Mouse (Mus musculus): ENCODE results near the gene Cdc123.

Cdc123 gene

GRCm38 (mm10) chr2:5844873-5845631 is at the start of gene Cdc123, which contains the start of gene Nudt5:
Cdc123 (minus strand) TSS chr2:5845164.
Nudt5 (plus strand) TSS chr2:5845019.
- in situ Hi-C loops (cut with MboI, MseI) = no loop called here

- in situ Hi-C loops (cut with MboI, MseI) = no loop called here
These were observed 49.3 kb upstream of the Cdc123 start for GRCm38 (mm10) chr2:5894296-5894695.

GRCm38 (mm10) chr2:5889412-5889811 is 44.4 kb upstream of the Cdc123 start:
- in situ Hi-C loops (cut with MboI, MseI) = no loop called here

GRCm38 (mm10) chr2:5888865-5889264 is 43.9 kb upstream of the Cdc123 start:
- in situ Hi-C loops (cut with MboI, MseI) = no loop called here

GRCm38 (mm10) chr2:5877446-5877845 is 32.5 kb upstream of the Cdc123 start:
- in situ Hi-C loops (cut with MboI, MseI) = no loop called here

GRCm38 (mm10) chr2:5869746-5870145 is 24.8 kb upstream of the Cdc123 start:
- in situ Hi-C loops (cut with MboI, MseI) = no loop called here

- in situ Hi-C loops (cut with MboI, MseI) = no loop called here
These were observed 22.7 kb upstream of the Cdc123 start for GRCm38 (mm10) chr2:5867681-5868080.

- in situ Hi-C loops (cut with MboI, MseI) = no loop called here
These were observed 17.9 kb upstream of the Cdc123 start, which contains the start of gene Gm13199 for GRCm38 (mm10) chr2:5862834-5863233. Gm13199 (minus strand) TSS chr2:5862934.

- in situ Hi-C loops (cut with MboI, MseI) = no loop called here
These were observed 6.9 kb upstream of the Cdc123 start for GRCm38 (mm10) chr2:5851866-5852265.

- in situ Hi-C loops (cut with MboI, MseI) = no loop called here
These were observed 6.2 kb upstream of the Cdc123 start for GRCm38 (mm10) chr2:5851116-5851515.

GRCm38 (mm10) chr2:5845826-5846225 is 862 bp upstream of the Cdc123 start:
- in situ Hi-C loops (cut with MboI, MseI) = no loop called here

- in situ Hi-C loops (cut with MboI, MseI) = no loop called here
These were observed 637 bp downstream of the Cdc123 start for GRCm38 (mm10) chr2:5844181-5844872.

GRCm38 (mm10) chr2:5840815-5841214 is 4.1 kb downstream of the Cdc123 start:
- in situ Hi-C loops (cut with MboI, MseI) = no loop called here

- in situ Hi-C loops (cut with MboI, MseI) = no loop called here
These were observed 19.6 kb downstream of the Cdc123 start for GRCm38 (mm10) chr2:5825265-5825913.

- in situ Hi-C loops (cut with MboI, MseI) = loop anchor here (25.0 kb wide), 1 partner anchor 737 kb away; no protein-coding TSS in a partner anchor
These were observed 20.3 kb downstream of the Cdc123 start for GRCm38 (mm10) chr2:5824685-5825084.

GRCm38 (mm10) chr2:5824213-5824612 is 20.8 kb downstream of the Cdc123 start:
- in situ Hi-C loops (cut with MboI, MseI) = loop anchor here (25.0 kb wide), 1 partner anchor 737 kb away; no protein-coding TSS in a partner anchor

GRCm38 (mm10) chr2:5822449-5822848 is 22.5 kb downstream of the Cdc123 start:
- in situ Hi-C loops (cut with MboI, MseI) = loop anchor here (25.0 kb wide), 1 partner anchor 735 kb away; no protein-coding TSS in a partner anchor

GRCm38 (mm10) chr2:5821264-5821663 is 23.7 kb downstream of the Cdc123 start:
- in situ Hi-C loops (cut with MboI, MseI) = loop anchor here (25.0 kb wide), 1 partner anchor 734 kb away; no protein-coding TSS in a partner anchor

GRCm38 (mm10) chr2:5811235-5811782 is 33.7 kb downstream of the Cdc123 start:
- in situ Hi-C loops (cut with MboI, MseI) = loop anchor here (25.0 kb wide), 1 partner anchor 724 kb away; no protein-coding TSS in a partner anchor

GRCm38 (mm10) chr2:5810036-5810718 is 34.8 kb downstream of the Cdc123 start:
- in situ Hi-C loops (cut with MboI, MseI) = loop anchor here (25.0 kb wide), 1 partner anchor 723 kb away; no protein-coding TSS in a partner anchor

- in situ Hi-C loops (cut with MboI, MseI) = loop anchor here (10.0 to 25.0 kb wide), 2 partner anchors 351 to 719 kb away; no protein-coding TSS in a partner anchor
These were observed 38.8 kb downstream of the Cdc123 start for GRCm38 (mm10) chr2:5806201-5806600.

Measured in T-helper 2 cell (primary cell).